Mouse (Mus musculus) c-Kit-positive CD71-negative TER-119-negative erythroid progenitor cells, embryonic 14.5 days (primary cell): ENCODE results near the gene Ankrd39.

Experiments used
- DNase-seq: peaks from one replicate; pipeline ENCODE4 v3.0.0-alpha.2; 2013; ENCODE audit warnings: low read depth

Ankrd39 gene

GRCm38 (mm10) chr1:36572140-36572700 is 25.0 kb upstream of the Ankrd39 start:
- no peak for DNase-seq

GRCm38 (mm10) chr1:36571627-36572026 is 24.4 kb upstream of the Ankrd39 start:
- no peak for DNase-seq

DNA sequence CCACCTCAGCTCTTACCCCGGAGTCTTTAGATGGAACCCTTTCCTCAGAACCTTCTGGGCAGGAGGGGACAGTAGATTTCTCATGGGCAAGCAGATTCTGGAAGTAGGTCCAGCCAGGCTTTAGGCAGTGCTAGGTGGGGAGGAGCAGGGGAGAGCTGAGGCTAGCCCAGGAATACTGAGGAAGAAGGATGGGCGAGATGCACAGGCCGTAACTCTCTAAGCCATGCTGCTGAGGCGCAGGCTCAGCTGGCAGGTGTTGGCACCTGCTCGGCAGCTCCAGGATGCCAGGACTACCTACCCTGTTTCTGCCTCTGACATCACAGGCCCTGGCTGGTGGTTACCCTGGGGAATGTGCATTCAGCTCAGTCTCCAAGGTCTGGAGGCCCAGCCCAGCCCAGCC is 23.1 kb upstream of the Ankrd39 start:
- no peak for DNase-seq

DNA sequence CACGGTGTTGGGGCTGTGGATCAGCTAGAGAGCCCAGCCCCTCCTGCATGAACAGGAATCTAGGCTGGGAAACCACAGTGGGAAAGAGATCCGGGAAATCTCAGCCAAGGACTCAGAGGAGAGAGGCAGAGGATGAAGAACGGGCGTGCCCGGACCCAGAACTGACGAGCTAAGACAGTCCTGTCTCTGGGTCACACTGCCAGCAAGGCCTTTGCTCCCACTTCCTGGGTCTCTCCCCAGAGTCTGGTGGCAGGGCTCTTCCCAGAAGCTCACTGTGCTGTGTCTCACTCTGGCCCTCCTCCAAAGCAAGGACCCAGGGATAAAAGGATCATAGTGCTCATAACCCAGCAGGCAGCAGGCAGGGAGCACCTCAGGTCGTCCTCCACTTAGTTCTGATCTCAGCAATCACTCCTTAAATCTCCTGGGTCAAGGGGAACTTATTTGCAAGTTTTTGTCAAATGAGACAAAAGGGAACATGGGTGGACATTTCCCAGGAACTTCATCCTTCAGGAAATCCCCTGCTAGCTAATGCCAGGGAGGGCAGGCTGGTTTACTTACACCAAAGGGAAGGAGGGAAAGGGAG is 22.5 kb upstream of the Ankrd39 start:
- DNase-seq, result no peak

DNA sequence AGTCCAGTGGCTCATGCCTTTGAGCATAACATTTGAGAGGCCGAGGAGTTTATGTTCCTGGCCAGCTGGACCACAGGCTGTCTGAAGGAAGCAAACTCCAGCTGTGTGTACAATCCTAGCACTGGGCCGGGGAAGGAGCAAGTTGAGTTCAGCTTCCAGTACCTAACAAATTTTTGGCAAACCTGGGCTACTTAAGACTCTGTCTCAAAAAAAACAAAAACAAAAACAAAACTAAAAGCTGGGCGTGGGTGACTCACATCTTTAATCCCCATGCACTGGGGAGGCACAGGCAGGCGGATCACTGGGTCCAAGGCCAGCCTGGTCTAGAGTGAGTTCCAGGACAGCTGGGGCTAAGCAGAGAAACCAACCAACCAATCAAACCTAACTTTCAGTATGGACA is 21.5 kb upstream of the Ankrd39 start:
- DNase-seq, result no peak

GRCm38 (mm10) chr1:36567818-36568603 is 20.8 kb upstream of the Ankrd39 start:
- no peak for DNase-seq

DNA sequence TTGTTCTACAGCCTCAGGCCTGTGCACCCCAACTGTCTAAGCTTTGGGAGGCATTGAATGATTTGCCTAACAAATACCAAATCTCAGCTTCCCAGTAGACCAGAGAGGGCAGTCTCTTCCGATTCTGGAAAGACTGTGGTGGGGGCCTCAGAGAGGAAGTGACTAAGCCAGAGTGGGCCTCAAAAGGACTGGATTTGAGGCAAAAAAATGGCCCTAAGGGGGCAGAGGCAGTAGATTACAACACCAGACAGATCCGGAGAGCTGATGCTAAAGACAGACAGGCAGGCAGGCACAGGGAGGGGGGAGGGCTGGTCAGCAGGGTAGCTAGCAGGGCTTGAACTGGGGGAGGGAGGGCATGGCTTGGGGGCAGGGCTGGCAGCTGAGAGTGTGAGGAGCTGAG is 19.2 kb upstream of the Ankrd39 start:
- no peak for DNase-seq

DNA sequence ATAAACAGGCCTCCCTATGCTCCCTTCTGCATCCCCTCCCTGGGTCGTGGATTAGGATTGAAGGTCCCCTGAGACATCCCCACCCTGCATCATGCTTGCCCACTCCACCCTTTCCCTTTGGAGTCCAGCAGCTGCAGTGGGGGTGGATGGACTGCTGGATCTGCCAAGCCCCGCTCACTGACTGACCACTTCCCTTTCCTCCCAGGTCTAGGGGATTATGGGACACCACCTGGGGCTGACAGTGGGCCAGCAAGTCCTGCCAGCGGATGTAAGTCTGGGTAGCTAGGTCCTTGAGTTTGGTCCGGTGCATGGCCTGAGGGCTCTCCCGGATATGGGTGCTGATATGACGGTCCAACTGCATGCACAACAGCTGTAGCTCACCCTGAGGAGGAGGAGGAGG is 16.9 kb upstream of the Ankrd39 start:
- DNase-seq, result no peak

DNA sequence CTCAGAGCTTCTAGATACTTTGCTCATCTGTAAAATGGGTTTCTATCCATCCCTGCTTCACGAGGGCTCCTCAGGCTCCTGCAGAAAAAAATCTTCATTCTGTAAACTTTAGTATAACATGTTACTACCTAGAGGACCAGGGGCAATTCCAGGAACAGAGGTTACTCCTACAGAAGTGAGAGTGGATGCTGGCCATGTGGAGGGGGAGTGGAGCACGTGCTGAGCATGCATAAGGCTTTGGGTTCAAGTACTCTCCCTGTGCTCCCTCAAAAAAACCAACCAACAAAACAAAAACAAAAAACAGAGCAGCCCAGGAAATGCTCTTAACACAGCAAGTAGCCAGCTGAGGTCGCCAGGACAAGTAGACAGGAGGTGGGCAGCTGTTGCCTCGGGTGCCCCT is 16.4 kb upstream of the Ankrd39 start:
- no peak for DNase-seq

DNA sequence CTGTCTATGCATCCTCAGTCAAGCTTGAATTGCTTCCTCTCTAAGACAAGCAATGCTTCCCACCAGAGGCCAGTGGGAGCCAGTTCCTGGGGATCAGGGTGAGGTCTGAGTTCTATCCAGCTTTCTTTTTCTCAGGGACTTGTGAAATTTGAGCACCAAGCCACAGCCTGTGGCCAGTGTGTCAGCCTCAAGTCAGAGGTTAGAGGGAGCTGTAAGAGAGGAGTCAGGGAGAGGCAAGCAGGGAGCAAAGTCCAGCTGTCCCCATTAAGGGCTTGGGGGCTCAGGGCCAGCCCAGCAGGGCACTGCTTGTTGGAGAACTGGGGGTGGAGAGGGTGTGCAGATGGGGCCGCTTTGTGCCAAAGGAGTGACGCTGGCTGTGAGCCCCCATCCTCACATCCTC is 16.0 kb upstream of the Ankrd39 start:
- no peak for DNase-seq

DNA sequence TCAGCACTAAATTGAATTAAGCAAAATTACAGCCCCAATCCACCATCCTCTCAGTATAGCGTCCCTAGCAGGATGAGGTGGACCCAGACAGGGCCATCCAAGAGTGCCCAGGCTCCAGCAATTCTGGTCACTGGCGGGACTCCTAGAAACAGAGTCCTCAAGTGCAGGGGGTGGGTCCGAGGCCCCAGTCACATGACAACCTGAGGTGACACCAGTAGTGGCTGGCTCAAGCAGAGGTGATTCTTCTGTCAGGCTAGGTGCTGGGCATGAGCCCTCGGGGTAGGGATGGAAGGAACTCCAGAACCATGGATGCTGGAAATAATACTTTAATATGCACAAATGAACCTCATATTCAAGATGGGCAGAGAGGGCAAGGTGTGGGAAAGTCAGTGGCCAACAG is 15.1 kb upstream of the Ankrd39 start:
- no peak for DNase-seq

GRCm38 (mm10) chr1:36560903-36561302 is 13.7 kb upstream of the Ankrd39 start:
- no peak for DNase-seq

DNA sequence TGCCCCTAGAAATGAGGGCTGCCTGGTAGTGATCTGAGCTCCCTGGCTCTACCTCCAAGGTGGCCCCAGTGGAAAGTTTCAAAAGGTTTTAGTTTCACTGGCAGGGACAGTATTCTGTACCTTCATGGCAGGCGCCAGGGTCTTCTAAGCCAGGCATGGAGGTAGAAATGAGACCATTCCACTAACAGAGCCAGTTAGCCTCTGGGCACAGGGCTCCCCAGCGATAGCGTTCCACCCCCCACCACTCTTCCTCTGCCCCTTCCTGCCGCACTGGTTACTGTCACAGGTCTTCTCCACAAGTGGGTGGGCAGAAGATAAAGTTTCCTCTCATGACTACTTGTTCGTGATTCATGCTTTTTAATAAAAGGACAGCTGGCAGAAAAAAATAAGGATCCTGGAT is 12.6 kb upstream of the Ankrd39 start:
- no peak for DNase-seq

GRCm38 (mm10) chr1:36559256-36559655 is 12.0 kb upstream of the Ankrd39 start:
- no peak for DNase-seq

- no peak for DNase-seq
These were observed 11.1 kb upstream of the Ankrd39 start, which contains the start of gene Sema4c for GRCm38 (mm10) chr1:36558031-36558993. Gene Sema4c (minus strand): TSS chr1:36558349.

- DNase-seq, result no peak
These were observed 10.3 kb upstream of the Ankrd39 start for GRCm38 (mm10) chr1:36557457-36558011.

- peak; percentile 67 for DNase-seq
These were observed 9.6 kb upstream of the Ankrd39 start for GRCm38 (mm10) chr1:36556553-36557456.

DNA sequence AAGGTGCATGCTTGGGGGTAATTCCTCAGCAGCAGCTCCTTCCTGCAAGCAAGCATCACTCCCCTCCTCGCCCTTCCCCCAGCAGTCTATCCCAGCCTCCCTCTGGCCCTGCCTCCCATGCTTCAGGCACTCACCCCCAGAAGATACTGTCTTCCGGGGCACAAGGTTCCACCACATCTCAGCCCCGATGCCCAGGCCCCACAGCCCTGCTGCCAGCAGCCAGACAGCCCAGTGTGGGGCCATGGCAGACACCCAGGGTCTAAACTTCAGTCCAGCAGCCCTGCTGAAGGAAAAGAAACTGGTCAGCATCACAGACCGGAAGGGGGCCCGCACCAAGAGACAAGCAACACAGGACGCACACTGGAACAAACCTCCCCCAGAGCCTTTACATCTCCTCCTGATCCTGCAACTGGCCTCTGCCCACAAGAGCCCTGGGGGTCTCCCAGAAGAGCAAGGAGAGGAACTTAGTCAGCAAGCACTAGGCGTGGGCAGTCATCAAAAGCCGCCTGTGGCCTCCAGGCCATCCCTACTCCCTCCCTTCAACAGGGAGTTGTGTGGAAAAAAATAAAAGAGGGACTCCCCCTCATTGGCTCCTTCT is 8.7 kb upstream of the Ankrd39 start:
- DNase-seq, result no peak

DNA sequence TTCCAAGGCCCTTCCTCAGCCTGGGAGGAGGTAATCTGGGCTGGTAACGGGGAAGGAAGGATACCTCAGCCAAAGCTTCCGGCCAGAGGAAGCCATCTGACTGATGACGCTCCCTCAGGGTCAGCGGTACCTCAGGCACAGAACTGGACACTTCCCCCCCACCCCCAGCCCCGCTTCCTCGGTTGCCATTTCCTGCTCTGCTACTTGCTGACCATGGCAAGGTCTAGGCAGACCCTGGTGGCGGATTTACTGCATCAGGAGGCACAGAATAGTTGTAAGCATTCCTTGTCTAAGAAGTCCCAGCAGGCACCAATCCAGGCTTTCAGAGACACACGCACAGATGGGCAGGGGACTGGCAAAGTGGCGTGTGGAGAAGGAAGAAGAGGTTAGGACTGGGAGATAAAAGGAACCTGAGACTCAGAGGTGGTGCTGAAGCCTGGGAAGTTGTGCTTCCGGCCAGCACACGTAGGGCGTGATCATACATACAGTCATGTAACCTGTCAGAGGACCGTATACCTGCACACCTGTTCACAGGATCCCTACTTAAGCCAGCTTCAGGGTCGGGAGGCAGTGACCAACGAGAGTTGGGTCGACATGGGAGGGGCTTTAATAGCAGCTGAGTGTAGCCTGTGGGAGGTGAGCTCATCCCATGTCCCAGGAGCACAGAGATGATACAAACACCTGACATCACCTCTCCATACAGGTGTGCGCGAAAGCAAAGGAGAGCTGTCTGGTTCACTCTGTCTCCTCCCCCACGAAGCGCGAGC is 7.6 kb upstream of the Ankrd39 start:
- DNase-seq, result no peak

DNA sequence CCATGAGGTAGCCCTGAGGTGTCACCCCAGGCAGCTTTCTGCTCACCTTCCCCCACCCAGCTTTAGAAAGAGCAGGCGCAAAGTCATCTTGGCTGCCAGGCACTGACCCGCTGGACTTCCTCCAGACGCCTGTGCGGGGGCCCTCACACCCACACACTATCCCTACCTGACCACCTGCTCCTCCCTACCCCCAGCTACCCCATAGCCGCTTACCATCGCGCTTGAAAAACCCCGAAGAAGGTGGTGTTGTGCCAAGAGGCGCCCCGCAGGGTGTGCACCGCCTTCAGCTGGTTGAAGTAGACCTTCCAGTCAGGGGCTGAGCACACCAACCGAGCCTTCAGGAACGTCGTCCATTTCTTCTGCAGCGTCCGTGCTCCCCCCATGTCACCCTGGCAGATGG is 5.3 kb upstream of the Ankrd39 start:
- no peak for DNase-seq
